Mouse (Mus musculus) left cerebral cortex, adult 9 months (tissue): Measurements from ENCODE around the gene Itsn1.
A peak's percentile ranks its signal among the peaks of the same experiment; 100 is the strongest.

Experiments
- DNase-seq, 2 experiments: peaks; one replicate each; pipeline ENCODE4 v3.0.0; 2022; ENCODE audit warnings: low spot score in 2 of 2

Itsn1 gene

DNA sequence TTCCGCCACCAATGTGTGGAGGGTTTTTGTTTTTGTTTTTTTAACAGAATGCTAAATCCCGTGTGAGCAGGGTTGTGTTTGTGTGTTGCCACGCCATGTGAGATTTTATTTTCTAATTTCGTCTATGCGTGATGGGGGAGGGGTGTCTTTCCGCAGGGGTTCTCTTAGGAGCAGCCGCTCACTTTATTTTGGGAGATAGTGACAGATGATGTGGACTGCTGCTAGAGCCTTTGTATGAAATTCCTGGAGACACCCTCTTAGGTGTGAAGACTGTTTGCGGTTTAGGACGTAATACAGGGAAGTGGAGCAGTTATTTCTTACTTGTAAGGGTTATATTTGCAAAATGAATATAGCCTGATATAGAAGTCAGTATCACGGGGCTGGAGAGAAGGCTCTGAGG is 176.9 kb downstream of the Itsn1 start:
- DNase-seq, result no peak

DNA sequence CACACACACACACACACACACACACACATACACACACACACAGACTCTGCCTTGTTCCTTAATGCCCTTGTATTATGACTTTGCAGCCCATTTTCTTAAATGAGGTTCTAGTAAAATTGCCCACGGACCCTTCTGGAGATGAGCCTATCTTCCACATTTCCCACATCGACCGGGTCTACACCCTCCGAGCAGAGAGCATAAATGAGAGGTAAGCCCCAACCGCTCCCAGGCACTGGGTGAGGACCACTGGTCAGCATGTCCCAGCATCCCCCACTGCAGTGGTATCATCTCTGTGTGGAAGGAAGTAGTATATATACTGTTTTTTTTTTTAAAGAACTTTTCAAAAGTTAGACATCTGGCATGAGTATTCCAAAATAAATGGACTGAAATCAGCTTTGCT is 177.6 kb downstream of the Itsn1 start:
- no peak for DNase-seq

DNA sequence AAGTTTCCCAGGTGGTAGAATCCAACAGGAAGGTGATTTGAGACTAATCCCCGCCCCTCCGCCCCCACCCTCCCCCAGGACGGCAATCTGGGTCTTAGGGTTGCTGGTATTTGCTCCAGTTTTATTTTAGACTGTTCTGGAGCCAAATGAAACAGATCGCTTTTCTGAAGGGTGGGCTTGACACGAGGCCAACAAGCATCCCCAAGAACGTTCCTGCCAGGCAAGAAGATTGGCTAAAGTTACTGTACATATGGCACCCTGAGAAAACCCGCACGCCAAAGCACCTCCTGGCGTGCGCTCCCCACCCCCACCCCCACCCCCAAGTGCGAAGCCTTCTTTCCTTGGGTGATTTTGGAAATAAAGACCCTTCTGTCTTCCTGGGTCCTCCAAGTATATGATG is 178.1 kb downstream of the Itsn1 start:
- DNase-seq, result no peak

DNA sequence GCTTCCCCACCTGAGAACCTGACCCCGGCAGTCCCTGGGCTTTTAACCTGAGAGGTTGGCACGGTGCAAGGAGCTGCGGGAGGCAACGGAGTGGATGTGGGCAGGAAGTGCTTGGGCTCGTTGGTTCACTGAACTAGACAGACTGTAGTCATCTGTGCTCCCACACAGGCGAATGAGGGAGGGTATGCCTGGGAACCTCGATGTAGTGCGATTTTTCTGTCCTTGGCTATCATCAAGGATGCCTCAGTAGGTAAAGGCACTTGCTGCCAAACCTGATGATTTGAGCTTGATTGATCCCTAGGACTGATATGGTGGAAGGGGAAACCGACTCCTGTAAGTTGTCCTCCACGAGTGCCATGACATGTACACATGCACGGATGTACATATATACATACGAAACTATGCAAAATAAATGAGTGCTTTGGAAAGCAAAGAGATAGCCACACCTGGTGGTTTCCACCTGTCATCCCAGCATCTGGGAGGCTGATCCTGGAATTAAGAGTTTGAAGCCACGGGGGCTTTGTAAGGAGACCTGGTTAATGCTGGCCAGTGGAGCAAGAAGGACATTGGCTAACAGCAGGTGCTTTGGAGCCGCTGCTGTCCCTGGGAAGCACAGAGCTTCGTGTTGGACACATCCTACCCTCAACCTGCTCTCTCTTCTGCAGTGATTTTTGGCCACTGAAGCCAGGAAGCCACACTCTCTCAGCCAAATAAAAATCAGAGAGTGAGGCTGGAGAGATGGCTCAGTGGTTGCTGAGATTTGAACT is 180.7 kb downstream of the Itsn1 start:
- DNase-seq, result no peak

DNA sequence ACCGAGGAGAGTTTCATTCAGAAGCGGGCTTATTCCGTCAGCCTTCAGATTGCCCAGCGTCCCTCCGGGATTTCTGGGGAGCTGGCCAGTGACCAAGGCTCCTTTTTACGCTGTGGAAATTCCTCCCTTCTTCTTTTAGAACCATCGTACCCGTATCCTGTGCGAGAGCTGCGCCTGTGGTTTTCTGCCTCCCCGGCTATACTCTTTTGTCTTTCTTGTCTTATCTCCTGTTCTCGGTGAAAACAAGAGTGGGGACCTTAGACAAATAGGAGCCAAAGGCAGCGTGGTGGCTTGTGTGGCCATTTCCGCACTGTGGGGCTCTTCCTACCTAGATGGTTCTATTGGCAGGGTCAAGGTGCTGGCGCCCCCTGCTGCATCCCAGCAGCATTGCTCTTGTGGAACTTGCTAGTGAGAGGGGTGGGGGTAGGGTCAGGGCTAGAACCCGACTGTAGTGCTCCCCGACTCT is 188.6 kb downstream of the Itsn1 start:
- DNase-seq, result peak in 1 of 2 experiments; percentile 89

DNA sequence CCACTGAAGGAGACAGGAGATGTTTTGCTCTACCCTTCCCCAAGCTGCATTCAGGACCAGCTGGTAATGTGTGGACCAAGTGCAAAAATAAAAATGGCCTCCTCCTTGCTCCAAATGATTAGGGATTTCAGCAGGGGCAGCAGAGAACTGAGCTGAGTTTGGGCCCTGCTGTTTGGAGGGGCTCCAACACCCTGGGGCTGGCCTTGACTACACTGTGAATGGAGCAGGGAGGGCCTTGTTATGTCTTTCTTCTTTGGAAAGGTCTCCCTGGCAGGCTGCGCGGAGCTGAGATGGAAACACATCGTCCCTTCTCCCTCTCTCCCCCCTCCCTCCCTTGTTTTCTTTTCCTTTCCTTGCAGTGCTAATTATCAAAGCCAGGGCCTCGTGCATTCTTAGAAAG is 189.4 kb downstream of the Itsn1 start:
- DNase-seq, result no peak

DNA sequence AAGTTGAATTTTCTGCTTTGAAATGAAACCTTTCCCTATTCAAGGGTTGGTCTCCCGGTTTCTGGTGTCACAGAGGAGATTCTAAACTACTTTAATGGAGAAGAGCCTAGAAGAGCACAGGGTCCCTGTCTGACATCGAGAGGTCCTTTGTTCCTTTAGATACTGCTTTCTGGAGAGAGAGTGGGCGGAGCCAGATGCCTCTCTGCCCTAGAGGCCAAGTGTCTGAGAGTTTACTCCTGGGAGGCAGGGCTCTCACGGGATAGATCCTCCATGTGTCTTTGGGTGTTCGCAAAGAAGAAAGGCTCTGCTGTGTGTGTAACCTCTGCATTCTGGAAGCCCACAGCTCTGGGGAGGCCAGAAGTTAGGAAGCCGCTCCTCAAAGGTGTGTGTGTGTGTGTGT is 190.0 kb downstream of the Itsn1 start:
- no peak for DNase-seq

DNA sequence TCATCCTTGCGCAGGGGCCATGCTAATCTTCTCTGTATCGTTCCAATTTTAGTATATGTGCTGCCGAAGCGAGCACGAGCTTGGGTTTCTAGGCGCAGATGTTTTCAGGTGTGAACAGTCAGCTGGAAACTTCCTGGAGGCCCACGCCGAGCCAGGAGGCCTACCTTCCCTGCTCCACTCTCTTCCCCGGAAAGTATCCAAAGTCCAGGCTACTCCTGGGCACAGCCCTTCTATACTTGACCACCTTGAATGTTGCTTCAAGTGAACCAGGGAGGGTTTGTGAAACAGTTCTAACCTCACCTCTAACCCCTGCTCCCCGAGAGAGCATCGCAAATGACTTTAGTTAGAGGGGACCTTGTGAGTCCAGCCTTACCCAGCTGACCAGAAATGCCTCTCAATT is 192.3 kb downstream of the Itsn1 start:
- DNase-seq, result no peak

DNA sequence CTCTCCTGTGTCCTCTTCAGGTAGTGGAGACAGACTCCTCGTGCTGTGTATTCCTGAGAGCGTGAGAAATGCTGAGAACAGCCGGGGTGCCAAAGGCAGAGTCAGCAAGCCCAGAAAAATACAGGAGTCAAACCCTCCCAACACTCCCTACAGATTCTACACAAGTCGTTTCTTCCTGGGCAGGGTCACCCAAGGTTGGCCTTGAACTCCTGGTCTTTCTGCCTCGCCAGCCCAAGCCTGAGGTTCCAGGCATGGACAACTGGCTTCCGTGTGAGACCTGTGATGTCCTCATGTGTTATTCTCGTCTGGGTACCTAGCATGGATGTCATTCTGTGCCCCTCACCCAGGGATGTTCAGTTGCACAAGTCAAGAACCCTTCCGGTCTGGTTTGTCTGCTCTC is 193.9 kb downstream of the Itsn1 start:
- no peak for DNase-seq

DNA sequence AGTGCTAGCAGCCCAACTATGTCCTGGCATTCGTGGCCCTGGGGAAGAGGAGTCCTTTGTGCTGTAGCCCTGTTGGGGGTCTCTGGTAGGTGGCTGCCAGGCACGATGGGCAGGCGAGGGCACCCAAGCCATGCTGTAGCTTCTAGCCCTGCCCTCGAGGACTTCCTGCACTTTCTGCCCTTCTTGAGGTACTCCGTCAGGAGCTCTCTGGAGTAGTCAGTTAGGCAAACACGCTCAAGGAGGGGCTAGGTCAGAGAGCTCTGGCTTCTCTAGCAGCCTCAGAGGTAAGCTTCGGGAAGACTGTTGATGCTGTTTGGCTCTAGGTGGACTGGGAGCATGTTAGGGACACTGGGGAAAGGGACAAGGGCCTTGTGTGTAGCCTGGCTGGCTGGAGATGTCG is 195.3 kb downstream of the Itsn1 start:
- no peak for DNase-seq

DNA sequence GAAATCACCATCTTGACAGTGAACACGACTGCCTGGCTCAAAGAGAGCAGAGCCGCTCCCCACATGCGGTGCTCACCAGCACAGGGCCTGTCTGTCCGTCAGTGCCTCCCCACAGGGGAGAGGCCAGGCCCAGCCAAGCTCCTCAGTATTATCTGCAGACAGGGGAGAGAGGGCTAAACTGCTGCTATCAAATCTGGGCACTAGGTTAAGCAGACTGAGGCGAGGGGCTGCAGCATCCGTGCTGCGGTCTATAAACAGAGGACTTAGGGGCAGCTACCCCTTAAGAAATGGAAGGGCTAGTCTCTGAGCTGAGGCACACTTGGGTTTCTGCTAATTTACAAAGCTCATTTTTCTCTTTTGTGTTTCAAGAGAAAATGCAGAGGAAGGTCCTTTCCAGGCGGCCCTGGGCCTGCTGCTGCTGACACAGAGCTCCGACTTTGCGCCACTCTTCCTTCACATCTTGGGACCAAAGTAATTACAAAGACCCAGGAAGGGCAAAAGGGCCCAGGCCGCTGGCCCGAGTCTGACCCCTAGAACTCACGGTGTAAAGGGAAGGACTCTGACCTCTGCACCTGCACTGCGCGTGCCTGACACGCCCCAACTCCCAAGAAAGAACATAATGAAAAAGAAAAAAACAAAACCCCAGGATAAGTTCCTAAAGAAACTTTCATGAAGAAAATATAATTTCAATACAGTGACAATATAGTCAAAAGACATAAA is 199.0 kb downstream of the Itsn1 start:
- DNase-seq, result no peak

DNA sequence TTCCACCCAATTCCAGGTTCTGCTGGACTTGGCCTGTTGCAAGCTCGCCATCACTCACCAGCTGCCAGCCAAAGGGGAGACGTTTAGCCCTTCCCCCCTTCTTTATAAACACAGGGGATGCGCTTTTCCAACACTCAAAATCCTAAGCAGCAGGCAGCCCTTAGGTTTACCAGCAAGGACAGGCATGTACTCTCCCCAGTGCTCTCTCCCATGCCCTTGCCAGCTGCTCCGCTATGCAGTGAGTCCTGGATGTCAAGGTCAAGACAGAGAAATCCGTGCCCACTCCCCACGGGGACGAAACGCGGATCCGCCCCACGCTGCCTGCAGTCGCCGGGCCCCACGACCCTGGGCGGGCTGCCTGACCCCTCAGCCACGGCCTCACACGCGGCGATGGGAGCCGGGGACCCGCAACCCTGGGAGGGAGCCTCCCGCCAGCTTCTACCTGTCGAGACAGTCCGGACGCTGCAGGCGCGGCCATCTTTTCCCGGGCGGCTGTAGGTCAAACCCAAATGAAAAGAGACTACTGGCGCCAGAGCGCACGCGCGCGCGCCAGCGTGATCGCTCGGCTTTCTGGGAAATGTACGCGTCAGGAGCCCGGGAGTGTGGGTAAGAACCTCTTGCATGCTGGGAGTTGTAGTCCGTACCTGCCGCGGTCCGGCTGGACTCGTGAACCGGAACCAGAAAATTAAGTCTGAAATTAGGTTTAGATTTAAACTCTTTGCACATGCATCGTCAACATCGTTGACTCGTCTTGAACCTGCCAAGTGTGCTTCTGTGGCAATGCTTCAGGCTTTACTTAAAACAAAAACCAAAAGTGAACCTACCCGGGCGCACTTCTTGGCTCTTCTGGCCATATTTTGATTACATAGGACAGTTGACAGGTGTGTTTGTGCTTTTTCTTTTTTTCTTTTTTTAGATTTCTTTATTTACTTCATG is 202.3 kb downstream of the Itsn1 start:
- DNase-seq, result peak; percentile 88 to 95

DNA sequence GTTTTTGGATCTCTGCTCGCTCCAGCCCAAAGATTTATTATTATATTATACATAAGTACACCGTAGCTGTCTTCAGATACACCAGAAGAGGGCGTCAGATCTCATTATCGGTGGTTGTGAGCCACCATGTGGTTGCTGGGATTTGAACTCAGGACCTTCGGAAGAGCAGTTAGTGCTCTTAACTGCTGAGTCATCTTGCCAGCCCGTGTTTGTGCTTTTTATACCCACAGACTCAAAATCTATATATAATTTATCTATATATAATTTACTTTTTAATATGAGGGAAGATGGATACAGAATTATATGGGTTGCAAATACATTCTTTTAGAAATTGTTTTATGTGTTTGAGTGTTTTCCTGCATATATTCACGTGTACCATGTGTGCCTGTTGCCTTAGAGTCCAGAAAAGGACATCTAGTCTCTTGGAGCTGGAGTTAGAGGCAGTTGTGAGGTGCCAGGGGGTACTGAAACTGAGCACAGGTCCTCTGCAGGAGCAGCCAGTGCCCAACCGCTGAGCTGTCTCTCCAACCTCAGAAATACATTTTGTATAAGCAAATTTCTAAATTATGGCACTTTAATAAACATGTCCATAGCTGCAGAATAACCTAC is 203.1 kb downstream of the Itsn1 start:
- DNase-seq, result no peak

DNA sequence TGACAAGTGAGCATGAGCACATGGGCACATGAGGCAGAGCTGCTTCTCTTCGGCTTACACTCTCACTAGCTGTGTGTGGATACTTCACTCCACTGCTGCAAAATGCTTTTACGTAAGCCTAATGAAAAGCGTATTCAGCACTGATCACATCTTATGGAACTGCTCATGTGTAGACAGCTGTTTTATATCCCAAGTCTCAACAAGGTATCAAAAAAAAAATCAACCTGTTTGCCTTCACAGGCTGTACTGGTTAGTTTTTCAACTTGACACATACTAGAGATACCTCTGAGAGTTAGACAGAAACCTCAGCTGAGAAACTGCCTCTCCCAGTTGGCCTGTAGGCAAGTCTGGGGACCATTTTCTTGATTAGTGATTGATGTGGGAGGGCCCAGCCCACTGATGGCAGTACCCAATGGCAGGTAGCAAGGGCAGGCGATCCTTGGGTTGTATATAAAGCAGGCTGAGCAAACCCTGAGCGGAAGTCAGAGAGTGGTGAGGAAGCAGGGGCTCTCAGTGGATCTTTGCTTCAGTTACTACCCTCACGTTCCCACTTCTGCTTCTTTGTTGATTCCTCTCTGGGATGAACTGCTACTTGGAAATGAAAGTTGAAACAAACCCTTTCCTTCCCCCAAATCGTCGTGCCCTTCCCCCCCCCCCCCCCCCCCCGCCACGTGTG is 203.9 kb downstream of the Itsn1 start:
- no peak for DNase-seq

DNA sequence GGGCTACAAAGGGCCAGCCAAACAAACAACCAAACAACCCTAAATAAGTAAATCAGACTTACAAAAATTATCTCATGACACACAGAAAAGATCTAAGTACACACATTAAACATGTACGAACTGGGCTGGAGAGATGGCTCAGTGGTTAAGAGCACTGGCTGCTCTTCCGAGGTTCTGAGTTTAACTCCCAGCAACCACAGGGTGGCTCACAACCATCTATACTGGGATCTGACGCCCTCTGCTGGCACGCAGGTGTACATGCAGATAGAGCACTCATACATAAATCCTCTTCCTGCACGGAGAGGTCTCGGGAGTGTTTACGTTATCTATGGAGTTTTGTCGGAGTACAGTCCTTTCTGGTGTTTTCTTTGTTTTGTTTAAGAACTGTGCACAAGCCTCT is 206.0 kb downstream of the Itsn1 start:
- DNase-seq, result peak in 1 of 2 experiments; percentile 50

DNA sequence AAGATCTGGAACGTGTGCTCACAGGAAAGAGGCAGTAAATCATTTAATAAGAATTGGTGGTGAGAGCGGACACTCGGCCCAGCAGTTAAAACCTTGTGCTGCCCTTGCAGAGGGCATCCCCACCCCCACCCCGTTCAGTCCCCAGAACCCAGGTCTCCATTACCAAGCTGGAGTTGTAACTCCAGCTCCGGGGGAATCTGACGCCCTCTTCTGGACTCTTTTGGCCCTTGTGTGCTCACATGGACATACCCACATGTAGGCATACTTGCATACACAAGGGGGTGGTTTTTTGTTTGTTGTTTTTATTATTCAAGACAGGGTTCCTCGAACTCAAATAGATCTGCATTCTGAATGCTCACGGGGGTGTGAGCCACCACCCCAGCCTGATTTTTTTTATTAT is 206.6 kb downstream of the Itsn1 start:
- DNase-seq, result no peak

DNA sequence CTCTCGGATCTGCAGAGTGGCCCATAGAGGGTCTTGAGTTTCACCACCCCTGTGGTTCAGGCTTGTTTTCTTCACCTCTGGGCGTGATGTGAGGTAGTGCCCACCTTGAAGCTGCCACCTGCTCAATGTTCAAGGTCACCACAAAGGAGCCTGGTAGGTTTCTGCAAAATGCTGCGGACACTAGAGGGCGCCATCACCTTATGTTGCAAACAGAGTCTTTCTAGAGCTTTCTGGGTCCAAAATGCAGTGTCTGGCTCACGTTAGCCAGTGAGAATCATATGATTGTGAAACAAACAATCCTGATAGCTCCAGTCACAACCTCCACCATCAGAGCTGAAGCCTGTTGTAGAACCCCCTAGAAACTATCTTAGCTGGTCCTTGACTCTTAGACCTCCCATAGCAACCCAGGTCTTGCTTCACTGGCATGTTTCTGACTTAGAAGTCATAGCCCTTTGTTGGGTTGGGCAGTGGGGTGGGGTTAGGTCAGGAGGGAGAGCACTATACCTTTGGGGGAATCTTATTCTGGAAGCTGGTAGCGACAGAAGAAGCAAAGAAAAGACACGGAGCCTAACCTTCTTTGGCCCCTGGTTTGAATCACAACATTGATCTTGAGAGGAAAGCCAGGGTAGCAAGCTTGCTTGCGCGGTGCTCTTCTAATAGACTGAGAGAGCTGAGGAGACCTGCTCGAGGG is 207.4 kb downstream of the Itsn1 start:
- peak in 1 of 2 experiments; percentile 90 for DNase-seq

DNA sequence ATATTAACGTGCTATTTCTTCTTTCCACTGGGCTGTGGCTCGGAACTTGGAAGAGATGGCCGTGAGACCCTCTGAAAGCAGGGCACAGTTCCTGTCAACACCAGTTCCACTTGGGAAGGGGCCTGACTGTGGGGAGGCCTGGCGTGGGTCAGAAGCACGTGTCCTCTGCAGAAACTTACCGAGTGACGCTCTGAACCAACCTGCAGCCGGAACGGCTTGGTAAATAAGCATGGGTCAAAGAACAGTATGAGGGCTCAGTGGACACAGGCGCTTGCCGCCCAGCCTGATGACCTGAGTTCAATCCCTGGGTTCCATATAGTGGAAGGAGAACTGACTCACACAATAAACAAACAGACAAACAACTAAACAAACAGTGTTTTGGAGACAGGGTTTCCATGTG is 208.2 kb downstream of the Itsn1 start:
- no peak for DNase-seq

DNA sequence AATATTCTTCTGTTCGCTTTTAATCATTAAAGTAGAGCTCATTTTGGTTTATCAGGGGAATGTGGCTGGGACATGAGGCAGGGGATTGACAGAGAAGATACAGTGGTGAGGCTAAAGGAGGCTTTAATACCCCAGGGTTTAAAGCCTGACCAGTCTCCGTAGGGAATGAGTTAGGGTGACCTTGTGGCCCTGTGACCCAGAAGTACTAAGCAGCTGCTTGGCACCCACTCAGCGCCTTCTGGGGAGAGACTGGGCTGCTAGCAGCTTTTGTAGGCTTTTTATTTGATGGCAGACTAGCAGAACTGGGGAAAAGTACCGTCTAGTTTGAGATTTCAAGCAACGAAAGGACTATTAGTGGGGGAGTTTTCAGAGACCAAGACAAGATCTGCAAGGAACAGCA is 209.1 kb downstream of the Itsn1 start:
- no peak for DNase-seq

DNA sequence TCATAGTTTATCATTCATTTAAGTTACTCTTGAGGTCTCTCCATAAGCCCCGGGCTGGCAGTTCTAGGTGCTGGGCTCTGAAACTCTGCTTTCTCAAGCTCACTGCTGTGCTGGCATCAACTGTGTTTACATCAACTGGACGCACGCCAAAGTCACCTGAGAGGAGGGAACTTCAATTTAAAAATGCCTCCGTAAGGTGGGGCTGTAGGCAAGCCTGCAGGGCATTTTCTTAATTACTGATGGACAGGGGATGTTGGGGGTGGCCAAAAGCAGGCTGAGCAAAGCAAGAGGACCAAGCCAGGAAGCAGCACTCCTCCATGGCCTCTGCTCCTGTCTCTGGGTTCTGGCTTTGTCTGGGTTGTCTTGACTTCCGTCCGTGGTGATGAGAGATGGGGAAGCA is 211.6 kb downstream of the Itsn1 start:
- DNase-seq, result no peak

DNA sequence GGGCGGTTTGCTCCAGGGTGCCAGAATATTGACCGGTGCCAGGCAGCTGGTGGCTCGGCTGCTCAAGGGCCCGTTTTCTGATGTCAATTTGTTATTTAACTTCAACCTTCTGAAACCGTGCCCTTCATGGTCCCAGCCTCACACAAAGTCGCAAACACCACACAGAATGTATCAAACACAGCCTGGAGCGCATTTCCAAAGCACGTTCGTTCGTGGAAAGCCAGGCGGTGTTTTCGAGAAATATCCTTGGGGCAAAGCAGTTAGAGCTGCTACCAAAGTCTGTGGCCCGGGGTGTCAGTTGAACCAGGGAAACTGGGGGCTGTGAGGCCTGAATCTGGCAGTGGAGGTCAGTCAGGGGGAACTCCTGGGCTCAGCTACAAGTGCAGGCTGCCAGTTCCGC is 213.1 kb downstream of the Itsn1 start:
- DNase-seq, result no peak
